Mouse (Mus musculus) liver, postnatal 0 days (tissue): ENCODE data around the gene 9330182O14Rik.

Source experiments
- CTCF ChIP-seq: sonication (generic); IDR thresholded peaks from 2 replicates; pipeline ENCODE4 v1.5.1; 2016; ENCODE audit warnings: antibody characterized with exemption, low read depth
- EP300 ChIP-seq: IDR thresholded peaks from 2 replicates; pipeline ENCODE4 v1.6.1; 2016; ENCODE audit warnings: antibody characterized with exemption, low read depth, mild to moderate bottlenecking

DNA sequence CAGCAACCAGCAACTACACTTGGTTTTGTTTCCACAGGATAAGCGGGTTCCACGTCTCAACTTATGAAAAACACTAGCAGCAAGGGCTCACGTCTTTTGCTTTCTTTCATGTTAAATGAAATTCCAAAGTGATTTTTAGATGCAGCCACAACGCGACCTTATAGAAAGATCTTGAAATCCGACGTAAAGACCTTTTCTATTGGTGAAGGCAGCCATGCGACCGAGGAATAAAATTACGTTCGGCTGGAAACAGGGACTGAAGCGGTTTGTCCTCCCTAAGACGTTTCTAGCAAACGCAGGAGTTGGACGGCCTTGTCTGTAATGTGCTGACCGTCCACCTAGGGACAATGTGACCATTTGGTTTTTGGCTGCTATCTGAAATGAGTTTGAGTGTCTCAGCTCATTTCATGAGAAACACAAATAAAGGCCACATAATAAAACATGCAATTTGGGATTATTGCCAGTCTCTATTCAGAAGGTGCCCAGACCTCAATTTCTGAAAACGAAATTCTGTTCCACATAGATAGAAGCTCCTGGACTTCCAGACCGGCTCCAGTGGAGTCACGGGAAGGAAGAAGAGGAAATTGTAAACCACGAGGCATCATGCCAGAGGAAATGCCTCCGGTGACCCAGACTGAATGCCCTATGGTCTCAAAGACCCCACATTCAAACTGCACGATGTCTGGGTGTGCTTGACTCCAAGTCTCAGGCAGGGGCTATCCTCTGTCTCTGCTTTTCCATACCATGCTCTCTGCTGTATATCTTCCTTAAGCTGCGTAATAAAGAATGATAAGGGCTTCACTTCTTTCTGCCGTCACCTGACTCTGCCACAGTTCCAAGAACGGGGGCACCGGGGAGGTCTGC lies 33.3 kb downstream of the 9330182O14Rik start:
- TF ChIP-seq EP300 (no peak), CTCF (peak; percentile 4; the same call in 1 of the 2 replicates)
